Mouse (Mus musculus): ENCODE data around the gene Prnd.

- TF ChIP-seq CTCF (IDR thresholded peaks at IDR 0.05) (no peak), EP300 (IDR thresholded peaks at IDR 0.05) (no peak)
These were observed 39.3 kb upstream of the Prnd start for GRCm38 (mm10) chr2:131911341-131911740.

Data from lung, postnatal 0 days (tissue).